Mouse (Mus musculus) intestine, postnatal 0 days (tissue): Measurements from ENCODE around the gene Mpdu1. TPM values are rescaled to one million over a fixed set of nuclear protein-coding genes. Genes with fewer than 3 reads are reported as not detected.

Experiments used
- ATAC-seq: fragments of 200-750 bp; cut with Nextera tagmentation; 2 replicates; pipeline ENCODE4 v1.8.0; 2017; ENCODE audit warnings: mild to moderate bottlenecking, moderate TSS enrichment, moderate library complexity
- H3K27ac ChIP-seq: fragments of 300-500 bp; sonication (generic); 2 replicates; pipeline ENCODE4 v1.5.1; 2014; ENCODE audit warnings: mild to moderate bottlenecking, low read depth, low read length, moderate library complexity
- H3K27me3 ChIP-seq: fragments of 300-500 bp; sonication (generic); replicated peaks from 2 replicates; pipeline ENCODE4 v1.6.1; 2014; ENCODE audit warnings: low read length, mixed read lengths; ENCODE audit not compliant: control insufficient read depth, insufficient read depth
- H3K36me3 ChIP-seq: fragments of 300-500 bp; sonication (generic); 2 replicates; pipeline ENCODE4 v1.6.1; 2014; ENCODE audit warnings: mild to moderate bottlenecking, moderate library complexity; ENCODE audit not compliant: control insufficient read depth, insufficient read depth
- H3K4me1 ChIP-seq: fragments of 300-500 bp; sonication (generic); replicated peaks from 2 replicates; pipeline ENCODE4 v1.6.1; 2014; ENCODE audit warnings: antibody characterized with exemption, low read length, mixed read lengths; ENCODE audit not compliant: control insufficient read depth, insufficient read depth
- H3K4me2 ChIP-seq: fragments of 300-500 bp; sonication (generic); replicated peaks from 2 replicates; pipeline ENCODE4 v1.6.1; 2014; ENCODE audit warnings: low read depth, mild to moderate bottlenecking, moderate library complexity
- H3K4me3 ChIP-seq: fragments of 300-500 bp; sonication (generic); 2 replicates; pipeline ENCODE4 v1.5.1; 2014; ENCODE audit warnings: low read depth, low read length
- H3K9ac ChIP-seq: fragments of 300-500 bp; sonication (generic); 2 replicates; pipeline ENCODE4 v1.6.1; 2014; ENCODE audit warnings: mild to moderate bottlenecking, low read depth, low read length
- H3K9me3 ChIP-seq: fragments of 300-500 bp; sonication (generic); 2 replicates; pipeline ENCODE4 v1.6.1; 2016; ENCODE audit warnings: mixed run types; ENCODE audit not compliant: control insufficient read depth
- CTCF ChIP-seq: sonication (generic); IDR thresholded peaks from 2 replicates; pipeline ENCODE4 v1.5.1; 2016; ENCODE audit warnings: low read depth, mild to moderate bottlenecking, control low read depth, antibody characterized with exemption, moderate library complexity
- WGBS: fragments of 180-500 bp; shearing (Covaris S2); extraction: QIAGEN DNeasy Blood & Tissue Kit; methylation state at CpG from one replicate; pipeline ENCODE4 v1.1.7; 2014; 5-methylcytosine and 5-hydroxymethylcytosine counted together
- polyA plus RNA-seq: library from polyadenylated mRNA; unstranded; fragments of >200 nt; fragmentation: Nextera tagmentation; extraction: Ambion mirVana; gene quantifications from 2 replicates; pipeline ENCODE4 v1.2.1, GENCODE M21; 2015

The Mpdu1 gene
- polyA plus RNA-seq, 1 experiment from 2014 or later, result 96.6 TPM

- H3K4me3 ChIP-seq, result peak overlapping the region; percentile 50
- no peak for ATAC-seq
- H3K4me2 ChIP-seq, result peak overlapping the region; percentile 64
- 0 out of 2 replicates have a peak, but pooled peaks cover 8% of the 10 kb centered on the region for H3K4me1 ChIP-seq
- no peaks in the 10 kb centered on the region for H3K9me3 ChIP-seq
- WGBS, result 63% methylated on average over 13 of the region's 13 CpGs
- H3K27me3 ChIP-seq, result no peaks in the 10 kb centered on the region
- no peak for TF ChIP-seq CTCF
- H3K27ac ChIP-seq, result peak overlapping the region; percentile 93
- H3K9ac ChIP-seq, result peak overlapping the region; percentile 63
- H3K36me3 ChIP-seq, result peaks cover 52% of the 10 kb centered on the region
These were observed 677 bp upstream of the Mpdu1 start for GRCm38 (mm10) chr11:69662967-69663671.

GRCm38 (mm10) chr11:69661221-69661881 is 1.1 kb downstream of the Mpdu1 start:
- whole genome bisulfite sequencing, result 49% methylated on average over 3 of the region's 3 CpGs
- Histone ChIP-seq H3K27ac (no peak overlapping the region), H3K9ac (no peak overlapping the region), H3K4me1 (0 out of 2 replicates have a peak, but pooled peaks cover 8% of the 10 kb centered on the region), H3K27me3 (no peaks in the 10 kb centered on the region), H3K36me3 (peaks cover 55% of the 10 kb centered on the region), H3K9me3 (no peaks in the 10 kb centered on the region), H3K4me3 (peak overlapping the region; percentile 50; the same call in 1 of the 2 replicates), H3K4me2 (peak overlapping the region; percentile 64)
- TF ChIP-seq CTCF, result no peak
- no peak for ATAC-seq

GRCm38 (mm10) chr11:69657462-69657881 is 5.0 kb downstream of the Mpdu1 start:
- H3K4me1 ChIP-seq, result no peaks in the 10 kb centered on the region
- no peak for TF ChIP-seq CTCF
- no peaks in the 10 kb centered on the region for H3K9me3 ChIP-seq
- H3K9ac ChIP-seq, result no peak overlapping the region
- ATAC-seq, result no peak
- H3K4me2 ChIP-seq, result no peak overlapping the region
- H3K36me3 ChIP-seq, result peaks cover 45% of the 10 kb centered on the region
- H3K27me3 ChIP-seq, result no peaks in the 10 kb centered on the region
- 78% methylated on average over 15 of the region's 15 CpGs for WGBS
- H3K4me3 ChIP-seq, result no peak overlapping the region
- H3K27ac ChIP-seq, result no peak overlapping the region

GRCm38 (mm10) chr11:69656617-69657461 is 5.6 kb downstream of the Mpdu1 start:
- Histone ChIP-seq H3K4me2 (no peak overlapping the region), H3K9ac (no peak overlapping the region), H3K27me3 (no peaks in the 10 kb centered on the region), H3K36me3 (peaks cover 52% of the 10 kb centered on the region), H3K27ac (no peak overlapping the region), H3K4me1 (no peaks in the 10 kb centered on the region), H3K4me3 (no peak overlapping the region), H3K9me3 (no peaks in the 10 kb centered on the region)
- 72% methylated on average over 10 of the region's 10 CpGs for WGBS
- no peak for ATAC-seq
- TF ChIP-seq CTCF, result peak; percentile 82

GRCm38 (mm10) chr11:69656065-69656455 is 6.4 kb downstream of the Mpdu1 start:
- 66% methylated on average over 5 of the region's 5 CpGs for WGBS
- no peak for TF ChIP-seq CTCF
- Histone ChIP-seq H3K9ac (no peak overlapping the region), H3K27me3 (no peaks in the 10 kb centered on the region), H3K4me1 (no peaks in the 10 kb centered on the region), H3K27ac (no peak overlapping the region), H3K4me3 (no peak overlapping the region), H3K4me2 (no peak overlapping the region), H3K36me3 (peaks cover 60% of the 10 kb centered on the region), H3K9me3 (no peaks in the 10 kb centered on the region)
- no peak for ATAC-seq
